Mouse (Mus musculus) G1E (cell line): ENCODE results near the gene Srebf2.

Source experiments
- CTCF ChIP-seq: IDR thresholded peaks from 2 replicates; pipeline ENCODE4 v1.5.1; 2012; ENCODE audit warnings: low read depth, low read length, inconsistent platforms, mixed read lengths
- TAL1 ChIP-seq: conservative IDR thresholded peaks from 2 replicates; pipeline ENCODE4 v1.6.1; 2012; ENCODE audit warnings: low read depth, low read length, inconsistent platforms, mixed read lengths

GRCm38 (mm10) chr15:82196300-82196699 is 49.3 kb downstream of the Srebf2 start:
- TF ChIP-seq TAL1 (no peak), CTCF (no peak)
